8 mouse cellular contexts compared by ENCODE assay signal in genomic region chr14:47298408-47298792, GRCm38 (mm10). TPM values are rescaled to one million over a fixed set of nuclear protein-coding genes. Genes with fewer than 3 reads are reported as not detected.
A peak's percentile ranks its signal among the peaks of the same experiment; 100 is the strongest.
DNase-seq lines count a peak whose midpoint lies in the region; ATAC-seq lines count a peak whose summit lies in the region.

No protein-coding gene starts in this region.

- no peak for DNase-seq in kidney, postnatal 14 days
- peak; percentile 87 for DNase-seq in ZHBTc4 (ENCODE audit: low read depth, low spot score)
- DNase-seq in hindbrain, embryonic 11.5 days (ENCODE audit: low spot score) = peak; percentile 82
- DNase-seq in spleen, adult 12 weeks (ENCODE audit: low spot score) = no peak
- DNase-seq in left cerebral cortex, adult 11 months (ENCODE audit: low spot score) = no peak
- DNase-seq in layer of hippocampus, postnatal 25 days (ENCODE audit: extremely low spot score in 1 of 2, low spot score in 1 of 2) = no peak

- H3K9me3 ChIP-seq in kidney, embryonic 14.5 days (ENCODE audit: control insufficient read depth, low read length) = no peaks in the 10 kb centered on the region
- H3K9me3 ChIP-seq in hindbrain, embryonic 11.5 days (ENCODE audit: control insufficient read depth, low read length) = no peaks in the 10 kb centered on the region

- no peaks in the 10 kb centered on the region for H3K27me3 ChIP-seq in kidney, embryonic 14.5 days (ENCODE audit: control insufficient read depth, insufficient read depth, low read length)
- no peaks in the 10 kb centered on the region for H3K27me3 ChIP-seq in hindbrain, embryonic 11.5 days (ENCODE audit: control insufficient read depth, insufficient read depth, low read length)

- peak overlapping the region; percentile 90 for H3K9ac ChIP-seq in kidney, embryonic 14.5 days (ENCODE audit: low read depth, low read length)
- H3K9ac ChIP-seq in hindbrain, embryonic 11.5 days (ENCODE audit: low read depth, low read length) = peak overlapping the region; percentile 98

- H3K4me2 ChIP-seq in kidney, embryonic 14.5 days (replicated peaks; ENCODE audit: low read depth, low read length) = peak overlapping the region; percentile 42
- peak overlapping the region; percentile 71 for H3K4me2 ChIP-seq in hindbrain, embryonic 11.5 days (replicated peaks; ENCODE audit: low read depth, low read length)

- peak overlapping the region; percentile 63 for H3K4me3 ChIP-seq in kidney, embryonic 14.5 days (ENCODE audit: low read length)
- H3K4me3 ChIP-seq in hindbrain, embryonic 11.5 days (ENCODE audit: low read depth, low read length) = peak overlapping the region; percentile 96

- ATAC-seq in kidney, embryonic 14.5 days (ENCODE audit: low FRiP score, low TSS enrichment) = peak; percentile 78
- peak; percentile 89 for ATAC-seq in hindbrain, embryonic 11.5 days (ENCODE audit: low FRiP score)
- peak; percentile 12 for ATAC-seq in megakaryocyte progenitor cell, adult 5-6 weeks (replicated peaks; ENCODE audit: poor library complexity)

- WGBS in kidney, embryonic 14.5 days = under 1% methylated on average over 36 of the region's 38 CpGs
- 0% methylated on average over 26 of the region's 38 CpGs for WGBS in hindbrain, embryonic 11.5 days

- H3K27ac ChIP-seq in kidney, embryonic 14.5 days (ENCODE audit: low read depth, low read length) = peak overlapping the region; percentile 93
- H3K27ac ChIP-seq in hindbrain, embryonic 11.5 days (ENCODE audit: low read depth, low read length) = peak overlapping the region; percentile 98

- H3K4me1 ChIP-seq in kidney, embryonic 14.5 days (ENCODE audit: control insufficient read depth, insufficient read depth, low read length) = peaks cover 19% of the 10 kb centered on the region
- H3K4me1 ChIP-seq in hindbrain, embryonic 11.5 days (replicated peaks; ENCODE audit: control insufficient read depth, insufficient read depth, low read length) = peaks cover 6% of the 10 kb centered on the region

- peaks cover 3% of the 10 kb centered on the region; the same call in 1 of the 2 replicates for H3K36me3 ChIP-seq in kidney, embryonic 14.5 days (ENCODE audit: control insufficient read depth, insufficient read depth, low read length)
- H3K36me3 ChIP-seq in hindbrain, embryonic 11.5 days (ENCODE audit: control insufficient read depth, insufficient read depth, low read length) = no peaks in the 10 kb centered on the region

RNA-seq across cellular contexts. Expression of gene Mapk1ip1l, which starts 0.3 kb away (rescaled TPM):
- polyA plus RNA-seq in kidney, embryonic 14.5 days (2014; fragmentation: Nextera tagmentation; extraction: Ambion mirVana) = 57.5 and 104 TPM in 2 replicates
- 86.4 and 92.6 TPM in 2 replicates for polyA plus RNA-seq in hindbrain, embryonic 11.5 days (2014; fragmentation: Nextera tagmentation; extraction: Ambion mirVana)
- total RNA-seq in megakaryocyte progenitor cell, adult 5-6 weeks (2015) = 76.4 and 79.4 TPM in 2 replicates
- 40.0 and 56.4 TPM in 2 replicates for total RNA-seq in megakaryocyte progenitor cell, adult 5-6 weeks (2017)
- total RNA-seq in layer of hippocampus, postnatal 25 days (2021) = 10 to 100 TPM; 57.4 to 61.4 TPM

RNA-seq across cellular contexts. Expression of gene Socs4, which starts 21.7 kb away (rescaled TPM):
- polyA plus RNA-seq in kidney, embryonic 14.5 days (2014; fragmentation: Nextera tagmentation; extraction: Ambion mirVana) = 5.7 and 7.0 TPM in 2 replicates
- 5.3 and 7.2 TPM in 2 replicates for polyA plus RNA-seq in hindbrain, embryonic 11.5 days (2014; fragmentation: Nextera tagmentation; extraction: Ambion mirVana)
- total RNA-seq in megakaryocyte progenitor cell, adult 5-6 weeks (2015) = 22.5 and 24.1 TPM in 2 replicates
- 16.1 and 34.4 TPM in 2 replicates for total RNA-seq in megakaryocyte progenitor cell, adult 5-6 weeks (2017)
- 10 to 100 TPM; 11.1 TPM for total RNA-seq in layer of hippocampus, postnatal 25 days (2021)

RNA-seq across cellular contexts. Expression of gene Wdhd1, which starts 21.7 kb away (rescaled TPM):
- polyA plus RNA-seq in kidney, embryonic 14.5 days (2014; fragmentation: Nextera tagmentation; extraction: Ambion mirVana) = 26.0 and 44.3 TPM in 2 replicates
- polyA plus RNA-seq in hindbrain, embryonic 11.5 days (2014; fragmentation: Nextera tagmentation; extraction: Ambion mirVana) = 36.5 and 38.9 TPM in 2 replicates
- total RNA-seq in megakaryocyte progenitor cell, adult 5-6 weeks (2015) = 48.8 and 58.1 TPM in 2 replicates
- 105 and 152 TPM in 2 replicates for total RNA-seq in megakaryocyte progenitor cell, adult 5-6 weeks (2017)
- 1 to 10 TPM; 5.1 to 5.4 TPM for total RNA-seq in layer of hippocampus, postnatal 25 days (2021)

Comparison
In these comparisons a context has a peak if more than half of its experiments do, and no peak if none do; other contexts are left out.
1. ATAC-seq: peak in every context shown above with its lines; median percentile 89 in hindbrain, embryonic 11.5 days; 78 in kidney, embryonic 14.5 days; 12 in megakaryocyte progenitor cell, adult 5-6 weeks.
2. DNase-seq: peak in ZHBTc4 (single experiment) and hindbrain, embryonic 11.5 days (single experiment); none in kidney, postnatal 14 days (single experiment), spleen, adult 12 weeks (single experiment), left cerebral cortex, adult 11 months (single experiment) and layer of hippocampus, postnatal 25 days (0 of 2).
3. RNA of gene Wdhd1, which starts 21.7 kb away (total RNA-seq): 48.8 to 152 TPM in megakaryocyte progenitor cell, adult 5-6 weeks; 5.1 to 5.4 TPM in layer of hippocampus, postnatal 25 days; every median in the first group is over 4 times any median in the second.